Mouse (Mus musculus) bone marrow, adult 2 months (tissue): Measurements from ENCODE around the gene Ipp. TPM values are rescaled to one million over a fixed set of nuclear protein-coding genes. Genes with fewer than 3 reads are reported as not detected.

Source experiments
- H3K27ac ChIP-seq: fragments of 200-500 bp; 2 replicates; pipeline ENCODE4 v1.5.1; 2012; ENCODE audit warnings: low read depth, mild to moderate bottlenecking, control low read depth, inconsistent platforms, low read length; ENCODE audit not compliant: control insufficient read depth, poor library complexity, insufficient read depth
- H3K4me1 ChIP-seq: fragments of 200-500 bp; 2 replicates; pipeline ENCODE4 v1.6.1; 2011; ENCODE audit warnings: low read length; ENCODE audit not compliant: control insufficient read depth, insufficient read depth
- H3K4me3 ChIP-seq: fragments of 200-500 bp; replicated peaks from 2 replicates; pipeline ENCODE3; 2011; ENCODE audit warnings: mild to moderate bottlenecking, low read depth, low read length, control low read depth; ENCODE audit not compliant: control insufficient read depth
- CTCF ChIP-seq: fragments of 200-500 bp; IDR thresholded peaks from 2 replicates; pipeline ENCODE4 v1.5.1; 2011; ENCODE audit warnings: low read length, control low read depth; ENCODE audit not compliant: control insufficient read depth, insufficient read depth
- POLR2A ChIP-seq: fragments of 200-500 bp; IDR thresholded peaks from 2 replicates; pipeline ENCODE4 v1.6.1; 2011; ENCODE audit warnings: low read depth, mild to moderate bottlenecking, control low read depth, low read length, borderline replicate concordance; ENCODE audit not compliant: control insufficient read depth
- WGBS: fragments of 180-500 bp; shearing (Covaris S2); methylation state at CpG from one replicate; pipeline ENCODE4 v1.1.7; 2018; 5-methylcytosine and 5-hydroxymethylcytosine counted together
- polyA plus RNA-seq: library from polyadenylated mRNA; stranded (reverse); fragments of >200 nt; gene quantifications from 2 replicates; pipeline ENCODE4 v1.2.4, GENCODE M21; 2011; ENCODE audit warnings: low replicate concordance; ENCODE audit not compliant: missing spikeins, insufficient read depth, insufficient read length

Ipp gene
- polyA plus RNA-seq = 4.1 and 4.3 TPM in 2 replicates

DNA sequence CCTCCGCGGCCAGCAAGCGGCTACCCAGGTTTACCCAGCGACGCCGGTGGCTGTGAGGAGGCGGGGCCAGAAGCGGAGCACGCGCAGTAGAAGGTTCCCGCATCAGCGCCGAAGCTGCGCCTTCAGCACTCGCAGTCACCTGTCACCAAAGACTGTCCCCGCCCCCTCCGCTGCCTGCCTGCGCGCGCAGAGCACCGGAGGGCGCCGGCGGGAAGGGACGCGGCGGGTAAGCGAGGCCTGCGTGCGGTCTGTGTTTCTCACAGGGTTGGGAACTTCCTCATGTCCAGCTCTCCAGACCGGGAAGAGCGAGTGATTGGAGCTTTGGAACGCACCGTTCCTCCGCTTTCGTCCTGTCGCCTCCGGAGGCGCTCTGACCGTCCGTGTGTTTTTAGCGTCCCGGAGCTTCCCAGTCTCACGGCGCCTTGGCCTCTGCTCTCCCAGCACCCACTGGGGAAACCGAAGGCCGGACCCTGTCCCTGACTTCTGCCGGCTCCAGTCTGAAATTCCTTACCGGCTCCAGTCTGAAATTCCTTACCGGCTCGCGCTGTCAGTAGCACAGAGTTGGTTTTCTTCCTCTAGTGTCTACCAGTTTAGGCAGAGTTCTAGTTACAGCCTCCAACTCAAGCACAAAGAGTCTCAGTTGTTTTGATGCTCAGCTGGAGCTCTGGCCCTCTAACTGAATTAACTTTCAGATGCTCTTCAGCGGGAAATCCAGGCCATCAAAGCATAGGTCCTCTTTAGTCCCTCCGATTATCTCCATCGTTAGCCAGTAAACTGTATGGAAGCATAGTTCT lies at the start of gene Ipp:
Gene Ipp (plus strand): TSS at position 125 of the 794 bp plus-strand sequence.
- Histone ChIP-seq H3K27ac (peak within 1 kb of the TSS; percentile 53), H3K4me1 (no peaks in the 10 kb centered on the region; the same call in 1 of the 2 replicates), H3K4me3 (peak within 1 kb of the TSS; percentile 90)
- WGBS = under 1% methylated on average over 55 of the region's 55 CpGs
- TF ChIP-seq POLR2A (peak; percentile 96), CTCF (no peak)

GRCm38 (mm10) chr4:116461943-116462342 lies 45.4 kb upstream of the Ipp start:
- Histone ChIP-seq H3K27ac (no peak overlapping the region), H3K4me3 (no peak overlapping the region), H3K4me1 (no peaks in the 10 kb centered on the region)
- 87% methylated on average over 3 of the region's 3 CpGs for WGBS
- no peak for TF ChIP-seq POLR2A
- TF ChIP-seq CTCF = no peak

DNA sequence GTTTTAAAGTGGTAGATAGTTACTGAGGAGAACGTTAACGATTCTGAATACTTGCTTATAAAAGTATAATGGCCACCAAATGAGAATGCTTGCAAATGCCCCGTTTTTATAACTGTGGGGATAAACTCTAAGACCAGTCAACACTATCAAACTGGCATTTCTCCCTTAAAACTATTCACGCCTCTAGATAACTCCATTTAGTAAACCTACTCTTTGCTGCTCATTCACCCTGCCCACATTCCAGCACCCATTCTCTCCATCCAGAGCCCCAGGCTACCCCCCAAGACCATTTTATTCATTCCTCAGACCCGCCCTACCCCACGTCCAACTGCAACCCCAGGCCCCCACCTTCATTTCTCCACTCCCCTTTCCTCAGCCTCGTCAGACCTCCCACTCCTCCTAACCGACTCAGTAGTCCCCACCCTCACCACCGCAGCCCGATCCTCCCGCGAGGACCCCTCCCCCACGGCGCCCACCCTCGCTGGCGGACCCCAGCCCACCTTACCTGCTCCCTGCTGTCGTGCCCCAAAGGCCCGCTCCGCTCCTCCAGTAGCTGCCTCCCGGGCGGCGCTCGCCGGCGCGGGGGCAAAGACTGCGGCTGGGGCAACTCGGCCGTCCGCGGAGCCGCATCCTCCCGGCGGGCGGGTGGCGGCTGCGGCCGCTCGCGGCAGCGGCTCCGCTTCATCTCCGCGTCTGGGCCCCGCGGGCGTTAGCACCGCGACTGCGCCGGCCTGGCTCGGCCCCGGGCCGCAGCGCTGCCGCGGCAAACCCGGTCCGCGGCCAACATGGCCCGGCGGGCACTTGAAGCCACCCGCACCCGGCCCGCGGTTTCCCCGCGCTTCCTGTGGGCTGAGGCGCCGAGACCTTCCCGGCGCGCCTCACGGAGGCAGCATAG lies 43.9 kb upstream of the Ipp start:
- Histone ChIP-seq H3K4me1 (no peaks in the 10 kb centered on the region), H3K4me3 (peak overlapping the region; percentile 85), H3K27ac (peak overlapping the region; percentile 85)
- TF ChIP-seq CTCF (no peak), POLR2A (no peak)
- WGBS = 2% methylated on average over 74 of the region's 74 CpGs

GRCm38 (mm10) chr4:116464126-116464981 lies 43.0 kb upstream of the Ipp start, which contains the start of gene Mast2:
TSS of gene Mast2 (minus strand) at chr4:116464183.
- H3K4me3 ChIP-seq = peak within 1 kb of the TSS; percentile 85
- peak within 1 kb of the TSS; percentile 85 for H3K27ac ChIP-seq
- TF ChIP-seq POLR2A = peak; percentile 29; the same call in 1 of the 2 replicates
- TF ChIP-seq CTCF = no peak
- 14% methylated on average over 67 of the region's 68 CpGs for WGBS
- H3K4me1 ChIP-seq = no peaks in the 10 kb centered on the region

DNA sequence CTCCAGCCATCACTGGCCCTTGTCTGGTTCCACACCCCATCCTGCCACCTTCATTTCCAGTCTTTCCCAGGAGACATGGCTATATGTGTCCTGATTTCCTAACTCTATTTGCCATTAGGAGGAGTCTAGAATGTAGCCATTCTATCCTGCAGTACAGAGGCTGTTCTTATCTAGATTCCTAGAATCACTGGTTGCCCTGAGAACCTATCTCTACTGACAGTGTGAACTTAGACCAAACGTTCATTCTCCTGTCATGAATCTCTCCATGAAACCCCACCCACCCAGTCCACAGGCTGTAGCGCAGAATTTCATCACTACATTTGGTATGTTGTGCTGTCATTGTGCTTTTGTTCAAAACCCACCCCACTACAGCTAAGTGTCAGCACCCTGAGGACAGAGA lies 26.0 kb upstream of the Ipp start:
- H3K4me3 ChIP-seq = no peak overlapping the region
- no peak for TF ChIP-seq CTCF
- TF ChIP-seq POLR2A = no peak
- no peaks in the 10 kb centered on the region; the same call in 1 of the 2 replicates for H3K4me1 ChIP-seq
- 62% methylated on average over 2 of the region's 2 CpGs for WGBS
- no peak overlapping the region for H3K27ac ChIP-seq

- TF ChIP-seq POLR2A (no peak), CTCF (no peak)
- WGBS = 29% methylated on average over 2 of the region's 2 CpGs
- Histone ChIP-seq H3K4me1 (no peaks in the 10 kb centered on the region; the same call in 1 of the 2 replicates), H3K4me3 (no peak overlapping the region), H3K27ac (no peak overlapping the region)
Observed at GRCm38 (mm10) chr4:116483476-116483875, 23.9 kb upstream of the Ipp start.

DNA sequence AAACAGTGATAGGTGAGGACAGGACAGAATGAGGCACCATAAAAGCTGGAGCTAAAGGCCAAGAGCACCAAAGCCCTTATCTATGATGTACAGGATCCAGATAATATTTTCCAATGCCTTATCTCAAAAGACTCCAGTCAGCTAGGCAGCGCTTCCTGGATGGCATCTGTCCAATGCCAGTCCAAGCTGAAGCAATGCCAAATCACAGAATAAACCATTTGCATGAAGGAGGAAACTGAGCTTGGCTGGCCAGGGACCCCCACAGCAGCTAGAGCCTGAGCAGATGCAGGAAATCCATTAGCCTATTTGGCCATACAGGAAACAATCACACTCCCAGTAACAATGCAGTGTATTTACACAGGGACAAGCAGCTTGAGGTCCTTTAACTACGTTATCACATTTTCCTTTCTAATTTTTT lies 16.2 kb upstream of the Ipp start:
- Histone ChIP-seq H3K4me1 (peaks cover 3% of the 10 kb centered on the region), H3K4me3 (no peak overlapping the region), H3K27ac (no peak overlapping the region)
- TF ChIP-seq CTCF (no peak), POLR2A (no peak)
- WGBS = 7% methylated on average over 2 of the region's 2 CpGs
